Mouse (Mus musculus): Measurements from ENCODE around the gene Ccdc141.

Gene Ccdc141

GRCm38 (mm10) chr2:77170633-77171105 is at the start of gene Ccdc141:
Ccdc141 (minus strand) TSS chr2:77170636.
- DNase-seq (ENCODE audit: low spot score): no peak

GRCm38 (mm10) chr2:77212885-77213284 is 42.4 kb upstream of the Ccdc141 start:
- DNase-seq (ENCODE audit: low spot score): no peak

GRCm38 (mm10) chr2:77206951-77207350 is 36.5 kb upstream of the Ccdc141 start:
- DNase-seq (ENCODE audit: low spot score): no peak

- DNase-seq (ENCODE audit: low spot score): no peak
Observed at GRCm38 (mm10) chr2:77203916-77204315, 33.5 kb upstream of the Ccdc141 start.

GRCm38 (mm10) chr2:77201900-77202299 is 31.5 kb upstream of the Ccdc141 start:
- DNase-seq (ENCODE audit: low spot score): no peak

GRCm38 (mm10) chr2:77200958-77201614 is 30.6 kb upstream of the Ccdc141 start:
- no peak for DNase-seq (ENCODE audit: low spot score)

GRCm38 (mm10) chr2:77200379-77200778 is 29.9 kb upstream of the Ccdc141 start:
- DNase-seq (ENCODE audit: low spot score): no peak

GRCm38 (mm10) chr2:77198246-77198645 is 27.8 kb upstream of the Ccdc141 start:
- DNase-seq (ENCODE audit: low spot score): no peak

- no peak for DNase-seq (ENCODE audit: low spot score)
Observed at GRCm38 (mm10) chr2:77196819-77197218, 26.4 kb upstream of the Ccdc141 start.

GRCm38 (mm10) chr2:77195056-77195455 is 24.6 kb upstream of the Ccdc141 start:
- no peak for DNase-seq (ENCODE audit: low spot score)

GRCm38 (mm10) chr2:77191811-77192210 is 21.4 kb upstream of the Ccdc141 start:
- no peak for DNase-seq (ENCODE audit: low spot score)

- no peak for DNase-seq (ENCODE audit: low spot score)
Observed at GRCm38 (mm10) chr2:77190891-77191290, 20.5 kb upstream of the Ccdc141 start.

- DNase-seq (ENCODE audit: low spot score): no peak
Observed at GRCm38 (mm10) chr2:77190301-77190700, 19.9 kb upstream of the Ccdc141 start.

- DNase-seq (ENCODE audit: low spot score): no peak
Observed at GRCm38 (mm10) chr2:77189671-77190070, 19.2 kb upstream of the Ccdc141 start.

GRCm38 (mm10) chr2:77187501-77187900 is 17.1 kb upstream of the Ccdc141 start:
- no peak for DNase-seq (ENCODE audit: low spot score)

- no peak for DNase-seq (ENCODE audit: low spot score)
Observed at GRCm38 (mm10) chr2:77186912-77187311, 16.5 kb upstream of the Ccdc141 start.

GRCm38 (mm10) chr2:77184049-77184571 is 13.7 kb upstream of the Ccdc141 start:
- no peak for DNase-seq (ENCODE audit: low spot score)

GRCm38 (mm10) chr2:77183646-77184045 is 13.2 kb upstream of the Ccdc141 start:
- DNase-seq (ENCODE audit: low spot score): no peak

GRCm38 (mm10) chr2:77182996-77183380 is 12.6 kb upstream of the Ccdc141 start:
- no peak for DNase-seq (ENCODE audit: low spot score)

GRCm38 (mm10) chr2:77182271-77182995 is 12.0 kb upstream of the Ccdc141 start:
- DNase-seq (ENCODE audit: low spot score): no peak

- no peak for DNase-seq (ENCODE audit: low spot score)
Observed at GRCm38 (mm10) chr2:77177472-77177871, 7.0 kb upstream of the Ccdc141 start.

GRCm38 (mm10) chr2:77176413-77176812 is 6.0 kb upstream of the Ccdc141 start:
- no peak for DNase-seq (ENCODE audit: low spot score)

- no peak for DNase-seq (ENCODE audit: low spot score)
Observed at GRCm38 (mm10) chr2:77175411-77175810, 5.0 kb upstream of the Ccdc141 start.
